Mouse (Mus musculus) lung, adult 10 weeks (tissue): ENCODE measurements around the gene Gm9821. TPM values are rescaled to one million over a fixed set of nuclear protein-coding genes. Genes with fewer than 3 reads are reported as not detected.

Experiments used
- polyA plus RNA-seq: library from polyadenylated mRNA; stranded (reverse); fragments of 350-450 nt; fragmentation: Illumina TruSeq; extraction: RNeasy Lipid Tissue Mini Kit (QIAGEN cat#74804); gene quantifications from one replicate; pipeline ENCODE4 v1.2.3, GENCODE M21; 2014; ENCODE audit warnings: low read depth, low replicate concordance; ENCODE audit not compliant: insufficient read depth

Gene Gm9821
- not detected for polyA plus RNA-seq

DNA sequence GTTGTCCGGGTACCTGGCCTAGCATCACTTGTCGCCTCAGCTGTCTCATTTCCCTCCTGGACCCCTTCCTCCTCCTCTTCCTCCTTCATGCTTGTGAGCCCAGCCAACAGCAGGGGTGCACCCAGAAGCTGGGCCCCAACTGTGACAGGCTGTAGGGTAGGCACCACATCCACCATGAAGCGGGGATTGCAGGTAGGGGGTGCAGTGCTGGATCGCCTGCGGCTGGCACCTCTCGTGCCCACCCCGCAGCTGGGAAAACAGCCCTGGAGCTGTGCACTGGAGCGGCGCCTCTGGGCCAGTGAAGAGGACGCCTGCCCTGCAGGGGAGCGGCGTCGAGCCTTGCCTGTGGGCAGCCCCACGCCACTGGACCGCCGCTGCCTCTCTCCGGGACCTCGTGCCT lies at the start of gene Gm9821:
Gene Gm9821 (plus strand): TSS at position 221 of the 400 bp plus-strand sequence.

DNA sequence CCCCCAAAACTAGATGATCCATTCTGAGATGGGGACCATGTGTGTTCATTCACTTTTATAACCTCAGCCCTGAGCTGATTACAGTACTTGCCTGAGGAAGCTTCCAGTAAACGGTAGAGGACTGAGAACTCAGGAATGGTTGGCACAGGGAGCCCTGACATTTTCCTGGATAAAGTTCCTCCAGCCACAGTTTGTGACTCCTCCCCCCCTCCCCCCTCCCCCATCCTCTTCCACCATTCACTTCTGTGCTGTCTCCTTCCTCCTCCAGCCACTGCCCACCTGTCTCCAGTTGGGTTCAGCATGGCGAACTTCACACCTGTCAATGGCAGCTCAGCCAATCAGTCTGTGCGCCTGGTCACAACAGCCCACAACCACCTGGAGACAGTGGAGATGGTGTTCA lies 18.6 kb upstream of the Gm9821 start, which contains the start of gene Chrm4:
Gene Chrm4 (plus strand): TSS at position 301 of the 400 bp plus-strand sequence.

DNA sequence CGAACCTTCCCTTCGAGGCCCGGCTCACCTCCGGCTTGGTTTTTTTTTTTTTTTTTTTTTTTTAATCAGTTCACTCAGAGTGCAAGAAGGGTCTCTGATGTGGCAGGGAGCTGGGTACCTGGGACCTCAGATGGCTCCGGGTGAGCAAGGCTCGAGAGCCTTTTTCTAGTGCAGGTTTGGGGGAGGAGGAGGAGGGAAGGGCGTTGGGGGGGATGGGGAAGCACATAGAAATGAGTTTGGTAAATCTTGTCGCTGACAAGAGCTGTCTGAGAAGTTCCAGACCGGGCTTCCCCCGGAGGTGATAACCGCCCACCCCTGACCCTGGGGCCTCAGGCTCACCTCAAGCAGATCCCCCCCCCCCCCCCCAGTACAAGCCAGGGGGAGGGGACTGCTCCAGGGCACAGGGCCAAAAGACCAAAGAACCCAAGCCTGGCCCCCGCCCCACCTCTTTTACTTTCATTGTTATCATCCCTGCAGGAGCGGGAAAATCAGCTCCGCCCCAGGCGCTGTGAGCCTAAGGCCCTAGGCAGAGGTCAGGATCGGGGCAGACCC lies 13.3 kb upstream of the Gm9821 start, which contains the start of gene Mdk:
Gene Mdk (minus strand): TSS at position 138 of the 552 bp plus-strand sequence.

DNA sequence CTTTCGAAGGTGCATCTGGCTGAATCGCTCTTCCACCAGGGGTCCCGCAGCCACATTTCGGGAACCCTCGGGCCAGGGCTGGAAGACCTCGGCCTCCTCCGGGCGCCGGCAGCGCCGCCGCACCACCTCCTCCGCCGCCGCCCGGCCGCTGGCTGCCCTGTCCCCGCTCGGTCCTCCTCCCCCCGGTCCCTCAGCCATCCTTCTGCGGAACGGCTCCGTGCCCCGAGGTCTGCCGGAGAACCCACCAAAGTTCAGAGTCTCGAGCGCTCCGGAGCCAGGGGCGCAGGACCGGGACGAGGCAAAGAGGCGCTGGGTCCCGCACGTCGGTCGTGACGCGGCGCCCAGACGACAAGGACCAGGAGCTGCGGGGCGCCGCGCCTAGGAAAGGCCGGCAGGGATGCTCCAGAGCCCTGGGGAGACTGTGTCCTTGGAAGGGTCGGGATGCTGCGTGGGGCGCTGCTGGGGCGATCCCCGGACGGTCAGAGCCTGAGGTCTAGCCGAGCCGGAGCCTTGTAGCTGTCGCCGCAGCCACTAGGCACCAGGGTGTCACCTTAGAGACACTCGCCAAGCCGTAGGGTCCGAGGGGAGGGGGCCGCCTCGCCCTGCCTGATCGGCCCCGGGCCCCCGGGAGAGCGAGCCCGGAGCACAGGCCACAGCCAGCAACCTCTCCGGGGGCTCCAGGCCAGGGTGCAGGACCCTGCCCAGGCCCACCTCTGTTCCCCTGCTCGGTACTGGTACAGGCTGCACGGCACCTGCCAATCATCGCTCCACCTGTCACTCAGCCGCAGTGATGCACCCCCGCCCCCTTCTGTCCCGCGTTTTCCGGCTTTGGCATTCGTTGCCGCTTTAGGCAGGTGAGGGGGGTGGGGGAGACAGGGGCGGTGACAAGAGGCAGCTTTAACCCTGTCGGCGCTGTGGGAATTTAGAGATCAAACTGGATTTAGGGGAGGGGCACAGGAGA lies 30.4 kb downstream of the Gm9821 start, which contains the start of gene Dgkz:
Gene Dgkz (minus strand): TSS at position 284 of the 961 bp plus-strand sequence.

Other genes starting within 250 kb of the Gm9821 start
- 18.3 TPM for gene Atg13, start 235.1 kb upstream of the Gm9821 start, polyA plus RNA-seq
- gene Harbi1, start 234.9 kb upstream of the Gm9821 start, polyA plus RNA-seq = 5.2 TPM
- 7.7 TPM for gene Ambra1, start 215.6 kb upstream of the Gm9821 start, polyA plus RNA-seq
- not detected for gene Chrm4, start 18.5 kb upstream of the Gm9821 start, polyA plus RNA-seq
- gene Mdk, start 13.4 kb upstream of the Gm9821 start, polyA plus RNA-seq = 20.2 TPM
- 67.6 TPM for gene Dgkz, start 30.2 kb downstream of the Gm9821 start, polyA plus RNA-seq
- 10.9 TPM for gene Creb3l1, start 78.8 kb downstream of the Gm9821 start, polyA plus RNA-seq
- gene Phf21a, start 147.4 kb downstream of the Gm9821 start, polyA plus RNA-seq = 9.7 TPM